Mouse (Mus musculus): ENCODE results near the gene Gm44805.

DNA sequence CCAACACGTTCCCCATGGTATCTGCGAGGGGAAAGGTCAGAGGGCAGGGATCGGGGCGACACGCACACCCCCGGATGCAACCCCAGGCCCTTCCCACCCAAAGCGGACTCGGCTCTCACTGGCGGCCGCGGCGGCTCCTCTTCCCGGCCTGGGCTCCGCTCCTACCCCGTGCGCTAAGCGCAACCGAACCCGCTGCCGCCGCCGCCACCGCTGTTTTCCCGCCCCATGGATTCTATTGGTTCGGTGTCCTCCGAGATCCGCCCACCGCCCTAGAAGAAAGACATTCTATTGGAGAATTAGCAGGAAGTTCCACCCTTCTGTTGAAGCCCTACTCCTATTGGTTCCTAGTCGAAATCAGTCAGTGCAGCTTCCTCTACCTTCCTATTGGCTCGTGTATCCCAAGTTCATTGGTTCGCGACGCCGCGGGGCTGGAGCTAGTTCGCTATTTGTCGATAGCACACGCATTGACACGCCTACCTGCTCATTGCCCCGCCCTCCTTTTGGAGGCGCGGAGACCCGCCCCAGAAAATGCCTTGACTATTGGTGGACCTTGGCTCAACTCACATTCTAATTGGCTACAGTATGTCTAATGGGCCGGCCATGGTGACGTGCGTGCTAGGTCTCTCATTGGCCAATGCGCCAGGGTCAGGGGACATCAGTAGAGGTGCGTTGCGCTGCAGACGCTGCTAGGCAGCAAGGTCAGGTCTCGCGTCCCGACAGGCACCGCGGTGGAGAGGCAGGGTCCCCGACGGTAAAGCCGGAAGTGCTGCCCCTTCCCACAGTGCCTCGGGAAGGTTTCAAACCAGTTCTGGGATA lies 34.2 kb upstream of the Gm44805 start, which contains the start of gene Tomm40:
- TF ChIP-seq POLR2A (IDR thresholded peaks at IDR 0.05; ENCODE audit: low read depth, low read length) (peak; percentile 74), EP300 (IDR thresholded peaks at IDR 0.05; ENCODE audit: low read length) (no peak), CTCF (conservative IDR thresholded peaks at IDR 0.05 in 1 of 2, IDR thresholded peaks at IDR 0.05 in 1 of 2; ENCODE audit: low read depth in 2 of 2, low read length in 2 of 2) (no peak), MAFK (IDR thresholded peaks at IDR 0.05; ENCODE audit: insufficient replicate concordance, low read length) (no peak)
